Mouse (Mus musculus): ENCODE results near the gene Tmigd1. TPM values are rescaled to one million over a fixed set of nuclear protein-coding genes. Genes with fewer than 3 reads are reported as not detected.

The Tmigd1 gene
- total RNA-seq (2015) (not detected in 2 replicates), total RNA-seq (2017) (not detected in 2 replicates)

DNA sequence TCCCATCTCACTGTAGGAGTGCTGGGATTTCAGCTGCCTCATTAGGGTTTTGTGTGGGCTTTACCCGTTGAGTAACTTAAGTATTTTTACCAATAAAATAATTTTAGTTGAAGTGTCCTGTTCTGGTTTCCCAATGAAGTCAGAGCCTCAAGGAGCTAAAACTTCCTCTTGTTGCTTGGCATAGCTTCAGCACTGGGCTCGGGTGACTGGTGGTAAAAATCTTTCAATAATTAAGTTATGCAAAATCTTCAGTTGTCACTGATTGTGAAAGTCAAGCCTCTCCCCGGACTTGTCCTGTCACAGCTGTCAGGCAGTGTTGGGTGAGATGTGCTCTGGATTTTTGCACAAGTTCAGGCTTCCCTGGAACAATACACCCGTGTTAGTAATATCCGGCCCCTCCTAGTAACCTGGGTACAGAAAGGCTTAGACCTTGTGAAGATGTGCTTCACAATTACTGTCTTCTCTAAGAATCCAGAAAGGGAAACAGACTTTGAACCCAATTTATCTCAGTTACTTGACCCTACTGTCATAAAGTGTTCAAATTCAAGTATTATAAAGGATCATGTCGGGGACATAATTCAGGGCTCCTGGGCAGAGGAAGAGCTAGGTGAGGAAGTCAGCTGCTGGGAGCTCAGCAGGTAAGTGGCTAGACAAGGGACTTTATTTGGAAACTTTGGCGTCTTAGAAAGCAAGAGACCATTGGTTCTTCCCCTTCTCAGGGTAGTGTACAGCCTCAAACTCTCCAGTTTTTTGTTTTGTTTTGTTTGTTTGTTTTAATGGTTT is at the start of gene Tmigd1:
Gene Tmigd1, plus strand, starts transcription at position 581 of the 783 bp plus-strand sequence.
- 0 out of 2 replicates have a peak, but pooled peaks have one; percentile 5 for ATAC-seq (ENCODE audit: poor library complexity, severe bottlenecking)

DNA sequence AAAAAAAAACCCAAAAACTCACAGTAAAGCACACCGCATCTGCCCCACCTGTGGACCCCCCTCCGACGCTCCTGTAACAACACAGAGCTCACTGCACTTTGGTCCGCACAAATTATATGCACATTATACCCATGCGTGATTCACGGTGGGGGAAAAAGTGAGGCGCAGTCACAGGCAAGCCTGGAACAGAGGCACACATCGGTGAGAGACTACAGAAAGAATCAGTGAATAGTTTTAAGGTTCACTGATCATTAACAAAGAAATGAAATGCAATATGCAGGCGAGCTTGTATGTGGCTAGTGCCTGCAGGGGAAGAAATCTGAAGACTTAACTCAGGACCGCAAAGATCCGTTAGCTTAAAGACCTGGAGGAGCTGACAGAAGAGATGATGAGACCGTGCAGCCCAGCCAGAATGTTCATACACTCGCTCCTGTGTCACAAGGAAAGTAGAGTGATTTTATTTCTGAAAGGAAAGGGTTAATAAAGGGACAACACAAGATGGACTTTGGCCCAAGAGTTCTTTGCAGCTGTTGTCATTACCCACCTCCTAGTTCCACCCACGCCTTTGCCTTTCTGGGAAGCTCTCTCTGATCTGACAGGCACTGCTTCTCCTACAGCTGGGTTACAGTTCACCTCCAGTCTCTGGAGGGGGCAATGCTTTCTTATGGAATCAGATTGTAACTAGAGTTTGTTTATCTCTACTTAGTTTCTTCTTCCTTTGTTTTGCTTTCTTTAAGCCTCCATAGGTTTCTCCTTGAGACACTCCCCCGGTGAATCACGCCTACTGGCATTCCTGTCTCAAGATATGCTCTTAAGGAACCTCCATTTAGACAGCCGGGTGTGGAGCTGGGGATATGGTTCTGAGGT is 47.3 kb upstream of the Tmigd1 start:
- no peak for ATAC-seq (ENCODE audit: poor library complexity, severe bottlenecking)

DNA sequence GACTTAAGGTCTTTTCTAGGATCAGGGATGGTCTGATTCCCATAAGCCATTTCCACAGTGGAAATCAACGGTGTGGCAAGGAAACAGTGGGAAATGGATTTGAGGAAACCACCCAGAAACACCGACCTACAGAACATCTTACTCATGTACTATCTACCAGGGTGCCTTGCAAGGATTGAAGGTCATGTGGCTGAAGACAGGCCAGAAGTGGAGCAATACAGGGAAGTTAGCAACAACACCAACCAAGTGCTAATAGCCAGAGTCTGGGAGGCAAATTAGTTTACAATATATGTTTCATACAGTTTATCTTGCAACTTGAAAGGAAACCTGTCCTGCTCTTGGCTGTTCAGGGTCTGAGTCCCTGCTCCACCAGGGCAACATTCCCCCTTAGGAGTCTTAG is 45.4 kb upstream of the Tmigd1 start:
- peak; percentile 74 for ATAC-seq (ENCODE audit: poor library complexity, severe bottlenecking)

GRCm38 (mm10) chr11:76857111-76857510 is 44.8 kb upstream of the Tmigd1 start:
- no peak for ATAC-seq (ENCODE audit: poor library complexity, severe bottlenecking)

GRCm38 (mm10) chr11:76858781-76859180 is 43.2 kb upstream of the Tmigd1 start:
- peak; percentile 39 for ATAC-seq (ENCODE audit: poor library complexity, severe bottlenecking)

- peak; percentile 96 for ATAC-seq (ENCODE audit: poor library complexity, severe bottlenecking)
These were observed 42.7 kb upstream of the Tmigd1 start for GRCm38 (mm10) chr11:76859261-76859660.

DNA sequence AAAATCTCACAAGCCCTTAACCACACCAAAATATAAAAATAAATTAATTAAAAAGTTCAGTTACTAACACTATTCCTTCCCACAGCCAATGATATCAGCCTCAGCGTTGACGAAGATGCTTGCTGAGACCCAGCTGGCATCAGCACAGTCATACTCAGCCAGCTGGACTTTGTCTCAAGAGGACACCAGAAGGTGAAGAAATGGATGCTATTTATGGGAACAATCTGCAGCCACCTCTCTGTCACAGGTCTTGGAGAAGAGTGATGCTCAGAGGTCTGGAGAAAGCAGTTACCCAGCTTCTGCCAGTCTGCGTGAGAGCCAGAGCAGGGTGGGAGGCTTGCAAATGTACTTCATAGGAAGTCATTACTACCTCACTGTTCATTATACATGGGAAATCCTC is 40.8 kb upstream of the Tmigd1 start:
- ATAC-seq (ENCODE audit: poor library complexity, severe bottlenecking): no peak

- no peak for ATAC-seq (ENCODE audit: poor library complexity, severe bottlenecking)
These were observed 29.3 kb upstream of the Tmigd1 start for GRCm38 (mm10) chr11:76872556-76873234.

- no peak for ATAC-seq (ENCODE audit: poor library complexity, severe bottlenecking)
These were observed 28.1 kb upstream of the Tmigd1 start for GRCm38 (mm10) chr11:76873865-76874264.

- no peak for ATAC-seq (ENCODE audit: poor library complexity, severe bottlenecking)
These were observed 27.2 kb upstream of the Tmigd1 start for GRCm38 (mm10) chr11:76874766-76875165.

GRCm38 (mm10) chr11:76879816-76880215 is 22.1 kb upstream of the Tmigd1 start:
- peak; percentile 81 for ATAC-seq (ENCODE audit: poor library complexity, severe bottlenecking)

DNA sequence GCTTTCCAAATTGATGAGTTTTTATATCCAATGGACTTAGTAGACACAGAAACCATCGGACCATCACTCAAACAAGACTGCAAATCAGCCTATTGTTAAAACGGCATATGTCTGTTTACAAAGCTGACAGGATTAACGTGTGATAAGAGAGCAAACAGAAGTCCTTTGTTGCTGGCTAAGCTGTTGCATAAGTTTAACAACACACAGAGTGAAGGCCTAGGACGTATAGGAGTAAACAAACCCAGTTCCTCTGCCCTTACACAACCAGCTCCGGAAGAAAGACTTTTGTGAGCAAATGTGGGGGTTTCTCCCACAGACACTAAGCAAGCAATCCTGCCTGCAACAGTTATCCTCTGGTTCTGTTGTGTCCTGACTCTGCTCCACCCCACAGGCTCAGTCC is 17.5 kb upstream of the Tmigd1 start:
- ATAC-seq (ENCODE audit: poor library complexity, severe bottlenecking): peak; percentile 64

- peak; percentile 43 for ATAC-seq (ENCODE audit: poor library complexity, severe bottlenecking)
These were observed 12.4 kb upstream of the Tmigd1 start for GRCm38 (mm10) chr11:76889339-76890164.

- no peak for ATAC-seq (ENCODE audit: poor library complexity, severe bottlenecking)
These were observed 10.8 kb upstream of the Tmigd1 start for GRCm38 (mm10) chr11:76891171-76891570.

GRCm38 (mm10) chr11:76891738-76892349 is 10.1 kb upstream of the Tmigd1 start:
- no peak for ATAC-seq (ENCODE audit: poor library complexity, severe bottlenecking)

DNA sequence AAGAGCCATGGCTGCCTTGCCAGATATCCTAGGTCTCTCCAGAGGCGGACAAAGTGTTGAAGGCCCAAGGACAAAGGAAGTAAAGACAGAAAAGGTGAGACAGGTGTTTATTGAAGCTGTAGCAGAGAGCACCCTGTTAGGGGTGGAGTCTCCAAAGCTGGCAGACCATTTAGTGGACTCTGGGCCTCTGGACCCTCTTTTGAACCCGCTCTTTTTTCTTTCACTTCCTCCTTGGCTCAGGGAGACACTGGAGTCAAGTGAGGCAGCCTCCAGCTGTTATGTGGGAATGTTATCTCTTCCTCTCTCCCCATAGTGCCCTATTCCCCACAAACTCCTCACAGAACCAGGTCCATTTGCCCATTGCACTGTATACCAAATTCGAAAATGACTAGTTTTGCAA is 9.0 kb upstream of the Tmigd1 start:
- ATAC-seq (ENCODE audit: poor library complexity, severe bottlenecking): no peak

DNA sequence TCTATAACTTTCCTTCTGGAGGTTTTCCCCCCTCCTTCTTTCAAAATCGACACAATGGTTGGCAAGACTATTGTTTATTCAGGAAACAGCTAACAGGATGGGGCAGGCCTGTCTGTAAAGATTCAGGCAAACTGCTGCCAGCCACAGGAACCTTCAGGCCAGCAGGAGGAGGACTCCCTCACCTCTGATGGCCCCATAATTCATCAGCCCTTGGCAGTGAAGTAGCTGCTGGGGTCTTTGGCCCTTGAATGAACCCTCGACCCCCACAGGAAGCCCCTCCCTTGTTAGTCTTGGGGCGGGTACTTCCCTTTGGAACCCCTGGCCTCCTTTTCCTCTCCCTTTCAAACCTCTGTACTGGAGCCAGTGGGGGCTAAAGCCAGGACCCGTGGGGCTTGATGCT is 8.4 kb upstream of the Tmigd1 start:
- no peak for ATAC-seq (ENCODE audit: poor library complexity, severe bottlenecking)

DNA sequence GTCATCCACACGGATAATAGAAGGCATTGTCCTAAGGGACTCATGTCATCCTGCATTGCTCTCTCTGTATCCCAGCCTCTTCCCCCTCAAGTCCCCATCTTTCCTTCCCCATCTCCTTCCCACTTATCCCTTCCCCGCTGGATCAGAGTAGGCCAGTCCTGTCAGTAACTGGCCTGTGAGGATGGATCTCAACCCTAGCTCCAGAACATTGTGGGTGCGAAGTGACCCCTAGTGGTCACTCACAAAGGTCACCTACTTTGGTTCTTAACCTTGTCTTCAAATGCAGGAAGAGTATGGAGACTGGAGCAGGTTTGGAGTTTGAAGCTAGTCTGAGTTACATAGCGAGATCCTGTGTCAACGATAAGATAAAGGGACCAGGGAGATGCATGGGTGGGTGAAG is 7.7 kb upstream of the Tmigd1 start:
- ATAC-seq (ENCODE audit: poor library complexity, severe bottlenecking): peak; percentile 85

GRCm38 (mm10) chr11:76896360-76896759 is 5.6 kb upstream of the Tmigd1 start:
- ATAC-seq (ENCODE audit: poor library complexity, severe bottlenecking): no peak

- ATAC-seq (ENCODE audit: poor library complexity, severe bottlenecking): no peak
These were observed 4.8 kb upstream of the Tmigd1 start for GRCm38 (mm10) chr11:76897126-76897525.

Data from megakaryocyte, adult 5-6 weeks (primary cell).